Comparison of ENCODE assay signal across 25 mouse cellular contexts in the genomic region with DNA sequence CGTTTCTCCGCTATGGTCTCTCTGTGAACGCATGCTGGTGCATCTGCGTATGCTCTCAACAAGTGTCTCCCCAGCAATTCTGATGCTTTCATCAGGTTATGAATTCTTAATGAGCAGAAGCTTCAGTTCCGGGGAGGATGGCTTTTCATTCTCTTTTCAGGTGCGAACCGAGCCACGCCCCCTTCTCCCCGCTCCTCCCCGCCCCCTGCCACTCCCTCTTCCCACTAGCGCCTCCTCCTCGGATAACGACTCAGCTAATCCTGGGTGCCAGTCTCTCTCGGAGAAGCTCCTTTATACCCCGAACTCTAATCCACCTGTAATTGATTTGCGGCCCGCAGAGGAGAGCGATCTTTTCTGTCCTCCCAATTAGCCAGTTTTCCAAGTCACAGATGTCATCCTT. TPM values are rescaled to one million over a fixed set of nuclear protein-coding genes. Genes with fewer than 3 reads are reported as not detected.
"Had no signal": no experiment of that assay in that cellular context is flagged by ENCODE, and none has a peak within 500 bp of the region (broad histone marks: within the 10 kb centered on the region; RNA-seq: fewer than 3 reads in every experiment).

No protein-coding gene starts in this region.

- H3K9ac ChIP-seq: liver, embryonic 13.5 days; liver, embryonic 15.5 days; liver, postnatal 0 days; lung, embryonic 15.5 days; midbrain, embryonic 13.5 days; midbrain, embryonic 15.5 days; neural tube, embryonic 13.5 days had no signal

- H3K4me3 ChIP-seq: liver, embryonic 13.5 days; liver, embryonic 15.5 days; lung, embryonic 15.5 days; megakaryocyte, embryonic 14.5 days; midbrain, embryonic 13.5 days; midbrain, embryonic 15.5 days; neural tube, embryonic 13.5 days had no signal

- H3K36me3 ChIP-seq: liver, embryonic 13.5 days; liver, embryonic 15.5 days; lung, embryonic 15.5 days; midbrain, embryonic 13.5 days; midbrain, embryonic 15.5 days; neural tube, embryonic 13.5 days had no signal

- DNase-seq: liver, embryonic 13.5 days; liver, postnatal 0 days; lung, adult 2 months; lung, postnatal 14 days; lung, postnatal 36 days; right cerebral cortex, adult 18-20 months; right cerebral cortex, postnatal 25 days; right cerebral cortex, postnatal 4 days; spleen, adult 18-20 months; thymus, adult 18-20 months; thymus, postnatal 14 days; thymus, postnatal 36 days had no signal

- H3K4me2 ChIP-seq: liver, embryonic 13.5 days; liver, embryonic 15.5 days; lung, embryonic 15.5 days; midbrain, embryonic 11.5 days; midbrain, embryonic 13.5 days; midbrain, embryonic 15.5 days; neural tube, embryonic 13.5 days had no signal

- H3K27ac ChIP-seq: liver, embryonic 13.5 days; liver, embryonic 15.5 days; lung, embryonic 15.5 days; macrophage; midbrain, embryonic 13.5 days; midbrain, embryonic 15.5 days; neural tube, embryonic 13.5 days had no signal

- H3K9me3 ChIP-seq: liver, embryonic 13.5 days; liver, embryonic 15.5 days; lung, embryonic 15.5 days; midbrain, embryonic 15.5 days; neural tube, embryonic 13.5 days had no signal

- ATAC-seq: liver, postnatal 0 days; lung, postnatal 0 days; midbrain, embryonic 13.5 days; midbrain, embryonic 15.5 days had no signal

RNA-seq across cellular contexts. Expression of a gene that starts 12.9 kb away (rescaled TPM):
- total RNA-seq: monocyte, adult 5-6 weeks; neutrophil, adult 5-6 weeks had no signal
- polyA plus RNA-seq: stomach, embryonic 14.5 days; stomach, embryonic 16.5 days had no signal
